Mouse (Mus musculus): ENCODE measurements at regions not wholly inside any gene's neighbourhood (a gene's known extent, or its start where the extent isn't known, plus 50 kb on each side); places are given as distances from the start of the nearest gene placed in this dataset.

DNA sequence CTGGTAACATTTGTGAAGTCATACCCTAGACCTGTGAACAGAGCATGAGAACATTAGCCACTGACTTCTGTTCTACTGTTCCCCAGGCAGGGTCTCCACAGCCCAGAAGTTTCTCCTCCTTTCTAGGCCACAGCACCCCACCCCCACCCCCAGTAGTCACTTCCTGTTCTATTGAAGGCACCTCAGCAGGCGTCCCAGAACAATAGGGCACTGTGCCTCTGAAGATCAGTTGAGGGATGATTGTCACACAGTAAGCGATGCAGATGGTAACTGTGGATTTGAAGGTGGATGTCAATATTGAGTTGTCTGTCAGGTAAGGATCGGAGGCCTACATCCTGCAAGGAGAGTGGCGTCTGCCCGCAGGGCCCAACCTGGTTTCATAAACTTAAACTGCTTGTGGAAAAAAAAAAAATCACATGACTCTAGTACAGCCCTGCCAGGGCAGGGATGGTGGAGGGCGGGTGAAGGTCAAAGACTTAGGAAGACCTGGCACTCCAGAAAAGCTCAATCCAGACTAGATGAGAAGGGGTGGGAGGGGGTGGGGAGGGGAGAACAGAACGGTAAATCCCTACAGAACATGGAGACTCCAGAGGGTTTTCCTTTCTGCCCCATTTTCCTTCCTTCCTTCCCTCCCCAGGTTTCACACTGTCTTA is 103.1 kb upstream of the Rybp start:
- DNase-seq (ENCODE audit: low spot score) = no peak

DNA sequence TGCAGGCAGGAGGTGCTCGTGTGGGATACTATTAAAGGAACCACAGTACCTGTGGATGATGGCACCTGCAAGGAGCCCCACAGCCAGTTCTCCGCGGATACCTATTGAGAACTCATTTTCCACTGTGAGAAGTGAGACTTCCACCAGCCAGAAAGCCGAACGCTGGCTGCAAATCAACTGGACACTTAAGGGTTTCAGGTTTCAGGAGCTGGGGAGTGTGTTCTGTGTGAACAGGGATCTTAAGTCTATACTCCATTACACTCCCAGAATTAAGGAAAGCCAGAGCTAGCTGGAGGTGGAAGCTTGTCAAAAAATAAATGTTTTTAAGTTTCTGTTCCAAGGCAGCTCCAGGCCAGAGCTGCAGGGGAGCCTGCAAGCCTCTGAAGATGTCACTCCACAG is 99.8 kb upstream of the Rybp start:
- no peak for DNase-seq (ENCODE audit: low spot score)

DNA sequence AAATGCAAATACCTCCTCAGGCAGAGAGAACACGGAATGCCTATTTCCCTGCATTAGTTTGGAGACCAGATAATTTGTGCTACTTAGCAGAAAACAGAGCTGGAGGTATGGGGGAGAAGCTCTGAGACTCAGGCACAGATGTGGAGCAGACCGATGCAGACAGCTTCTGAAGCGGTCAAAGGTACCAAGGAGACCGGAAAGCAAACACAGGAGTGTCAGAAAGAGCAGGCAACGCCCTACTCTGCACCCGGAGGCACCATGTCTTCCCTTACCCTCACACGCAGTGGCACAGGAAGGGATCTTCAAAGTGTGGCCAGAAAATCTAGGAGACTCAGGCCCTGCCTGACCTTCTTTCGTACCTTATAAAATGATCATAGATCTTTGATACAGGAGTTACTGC is 98.4 kb upstream of the Rybp start:
- no peak for DNase-seq (ENCODE audit: low spot score)

DNA sequence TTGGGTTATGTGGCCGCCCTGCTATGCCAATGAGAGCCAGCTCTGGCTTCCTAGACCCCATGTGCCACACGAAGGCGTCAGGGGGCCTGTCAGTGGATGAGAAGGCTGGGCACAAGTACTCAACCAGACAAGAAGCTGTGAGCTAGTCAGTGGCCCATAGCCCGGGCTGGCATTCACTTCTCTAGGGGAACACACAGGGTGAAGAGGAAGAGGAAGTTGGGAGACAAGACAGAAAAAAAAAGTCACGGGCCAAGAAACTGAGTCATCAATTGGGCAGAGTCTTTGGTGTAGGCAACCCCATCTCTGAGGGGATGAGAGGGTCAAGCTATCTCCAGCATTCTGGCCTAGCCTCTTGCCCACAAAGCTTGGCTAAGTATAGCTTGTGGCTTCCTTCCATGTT is 93.8 kb upstream of the Rybp start:
- no peak for DNase-seq (ENCODE audit: low spot score)

DNA sequence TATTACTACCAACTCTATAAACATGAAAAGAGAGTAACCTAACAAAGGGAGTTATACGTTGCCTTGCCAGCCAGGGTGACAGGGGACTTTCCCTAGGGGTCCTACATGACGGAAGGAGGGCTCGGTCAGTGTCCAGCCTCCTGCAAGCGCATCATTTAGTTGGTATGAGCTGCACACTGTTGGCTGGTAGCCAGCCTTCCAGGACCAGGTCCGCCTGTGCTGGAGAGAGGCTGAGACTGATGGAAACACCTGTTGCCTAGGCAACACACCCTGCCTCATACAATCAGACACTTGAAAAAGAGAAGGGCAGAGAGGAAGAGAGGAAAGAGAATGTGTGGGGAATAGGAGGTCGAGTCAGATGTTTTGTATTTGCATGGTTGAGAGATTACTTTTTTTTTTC is 93.3 kb upstream of the Rybp start:
- no peak for DNase-seq (ENCODE audit: low spot score)

DNA sequence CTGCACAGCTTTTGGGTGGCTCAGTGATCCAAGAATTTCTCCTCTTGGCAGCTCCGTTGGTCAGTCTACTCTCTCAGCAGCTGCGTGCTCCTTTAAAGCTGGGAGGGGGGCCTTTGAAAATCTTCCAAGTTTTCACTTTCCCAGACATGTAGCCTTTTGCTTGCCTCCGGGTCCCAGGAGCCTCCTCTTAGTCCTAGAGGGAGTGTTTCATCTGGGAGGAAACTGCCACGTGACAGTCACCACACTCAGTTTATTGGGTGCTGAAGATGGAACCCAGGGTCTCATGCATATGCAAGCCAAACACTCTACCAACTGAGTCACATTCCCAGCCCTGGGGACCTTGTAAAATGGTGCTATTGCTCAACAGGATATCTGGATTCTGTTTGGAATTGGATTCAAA is 92.5 kb upstream of the Rybp start:
- DNase-seq (ENCODE audit: low spot score) = no peak

DNA sequence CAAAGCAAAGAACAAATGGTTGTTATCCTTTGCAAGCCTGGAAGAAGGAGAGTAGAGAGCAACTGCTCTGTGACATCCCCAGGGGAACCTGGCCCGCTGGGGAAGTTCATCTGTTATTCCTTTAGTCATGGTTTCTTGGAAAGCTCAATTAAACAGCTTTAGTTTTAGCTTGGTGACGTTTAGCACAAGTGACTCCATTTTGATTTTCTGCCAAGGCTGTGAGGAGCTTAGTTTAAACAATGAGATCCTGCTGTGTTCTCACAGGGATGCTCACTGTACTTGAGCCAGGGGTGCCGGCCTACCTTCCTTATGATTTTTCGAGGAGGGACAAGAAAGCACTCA is 91.2 kb upstream of the Rybp start:
- no peak for DNase-seq (ENCODE audit: low spot score)

DNA sequence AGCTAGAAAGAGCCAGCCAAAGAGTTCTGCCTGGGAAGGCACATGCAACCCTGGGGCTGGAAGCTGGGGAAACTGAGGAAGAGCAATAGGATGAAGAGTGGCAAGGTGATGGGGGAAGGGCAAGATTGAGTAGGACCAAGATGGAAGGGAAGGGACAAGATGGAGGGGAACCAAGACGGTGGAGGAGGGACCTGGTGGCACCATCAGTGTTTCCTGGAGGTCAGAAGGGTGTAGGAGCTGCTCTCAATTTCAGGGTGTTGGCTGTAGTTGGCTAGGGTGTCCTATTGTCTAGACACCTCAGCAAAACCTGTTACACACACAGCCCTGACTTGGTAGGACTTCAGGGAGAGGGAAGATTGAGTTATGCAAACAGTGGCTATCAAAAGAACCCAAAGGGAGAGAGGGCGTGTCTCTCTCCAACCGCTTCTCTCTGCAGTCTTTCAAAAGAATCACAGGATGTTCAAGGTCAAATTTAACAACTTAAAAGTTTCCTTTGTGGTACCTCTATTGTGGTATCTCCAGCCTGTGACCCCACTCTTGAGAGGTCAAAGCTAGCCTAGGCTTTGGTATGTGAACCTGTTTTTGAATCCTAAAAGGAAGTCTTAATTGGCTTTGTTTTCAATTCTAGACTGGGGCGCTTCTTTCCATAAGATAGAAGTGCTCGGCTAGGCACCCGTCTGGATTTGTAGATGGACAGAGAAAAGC is 90.7 kb upstream of the Rybp start:
- no peak for DNase-seq (ENCODE audit: low spot score)

DNA sequence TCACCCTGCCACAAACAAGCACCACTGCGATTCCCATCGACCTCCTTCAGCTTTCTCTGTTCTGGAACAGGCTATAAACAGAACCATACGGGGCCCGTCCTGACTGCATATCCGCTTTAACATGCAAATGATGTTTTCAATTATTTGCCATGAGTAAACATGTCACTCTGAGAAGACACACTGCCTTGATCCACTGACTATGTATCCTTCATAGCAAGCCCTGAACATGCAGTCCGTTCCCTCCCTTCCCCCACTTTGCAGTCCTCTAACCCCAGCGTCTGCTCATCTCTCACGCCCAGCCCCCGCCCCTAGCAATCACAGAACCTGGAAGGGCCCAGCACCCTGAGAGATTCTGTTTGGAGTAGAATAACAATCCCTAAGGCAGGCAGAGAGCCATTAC is 89.4 kb upstream of the Rybp start:
- DNase-seq (ENCODE audit: low spot score) = no peak

DNA sequence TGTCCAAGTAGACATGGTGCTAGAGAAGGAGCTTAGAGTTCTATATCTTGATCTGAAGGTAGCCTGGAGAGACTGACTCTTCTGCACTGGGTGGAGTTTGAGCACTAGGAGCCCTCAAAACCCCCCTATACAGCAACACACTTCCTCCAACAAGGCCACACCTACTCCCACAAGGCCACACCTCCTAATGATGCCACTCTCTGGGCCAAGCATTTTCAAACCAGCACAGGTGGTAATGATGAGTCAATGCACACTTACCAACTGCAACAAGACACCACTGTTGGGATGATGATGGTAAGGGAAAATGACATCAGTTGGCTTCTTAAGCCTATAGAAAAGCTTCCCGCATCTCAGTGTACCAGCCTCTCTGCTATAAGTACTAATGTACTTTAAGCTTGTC is 83.5 kb upstream of the Rybp start:
- no peak for DNase-seq (ENCODE audit: low spot score)

DNA sequence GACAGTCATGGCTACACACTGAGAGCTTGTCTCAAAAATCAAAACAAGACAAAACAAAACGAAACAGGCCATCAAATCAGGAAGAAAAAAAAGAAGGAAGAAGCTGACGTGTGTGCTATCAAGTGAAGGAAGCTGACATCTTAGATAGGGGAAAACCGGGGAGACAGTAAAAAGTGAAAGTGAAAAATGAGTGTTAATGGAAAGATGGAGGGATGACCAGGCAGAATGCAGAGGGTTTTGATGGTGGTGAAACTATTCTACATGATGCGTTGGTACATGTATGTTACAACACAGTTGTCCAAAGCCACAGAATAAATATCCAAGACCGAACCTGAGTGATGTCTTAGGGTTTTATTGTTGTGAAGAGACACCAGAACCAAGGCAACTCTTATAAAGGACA is 83.1 kb upstream of the Rybp start:
- no peak for DNase-seq (ENCODE audit: low spot score)

DNA sequence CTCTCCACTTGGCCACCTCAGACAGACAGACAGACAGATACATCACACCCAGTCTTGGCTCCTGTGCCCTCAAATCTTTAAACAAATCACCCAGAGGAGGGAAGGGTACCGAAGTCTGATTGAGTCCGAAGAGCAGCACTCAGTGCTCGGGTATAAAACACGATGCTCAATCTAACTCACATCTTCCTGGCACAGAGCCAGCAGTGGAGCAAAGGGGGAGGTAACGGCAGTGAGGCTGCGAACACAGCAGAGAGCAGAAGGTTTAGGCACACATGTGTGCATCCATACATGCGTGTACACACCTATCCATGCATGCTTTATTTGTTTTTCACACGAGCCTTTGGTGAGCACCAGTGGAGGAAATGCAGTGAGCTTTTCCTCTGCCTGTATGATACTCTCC is 78.9 kb upstream of the Rybp start:
- DNase-seq (ENCODE audit: low spot score) = no peak

DNA sequence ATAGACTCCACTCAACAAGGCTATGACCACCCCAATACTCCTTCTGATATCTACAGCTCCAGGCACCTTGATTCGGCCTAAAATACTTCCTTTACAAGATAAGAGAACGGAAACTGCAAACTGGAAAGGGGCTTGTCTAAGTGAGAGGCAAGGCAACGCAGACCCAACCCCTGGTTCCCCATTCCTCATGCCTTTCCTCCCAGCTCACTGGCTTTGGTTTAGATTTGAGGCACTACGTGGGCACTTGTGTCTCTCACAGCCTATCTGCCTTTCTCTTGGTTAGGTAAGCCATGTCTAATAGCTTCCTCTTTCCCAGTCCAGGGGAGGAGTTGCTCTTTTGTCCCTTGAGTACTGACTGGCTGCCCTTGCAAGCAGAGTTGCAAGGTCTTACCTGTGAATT is 78.5 kb upstream of the Rybp start:
- no peak for DNase-seq (ENCODE audit: low spot score)

DNA sequence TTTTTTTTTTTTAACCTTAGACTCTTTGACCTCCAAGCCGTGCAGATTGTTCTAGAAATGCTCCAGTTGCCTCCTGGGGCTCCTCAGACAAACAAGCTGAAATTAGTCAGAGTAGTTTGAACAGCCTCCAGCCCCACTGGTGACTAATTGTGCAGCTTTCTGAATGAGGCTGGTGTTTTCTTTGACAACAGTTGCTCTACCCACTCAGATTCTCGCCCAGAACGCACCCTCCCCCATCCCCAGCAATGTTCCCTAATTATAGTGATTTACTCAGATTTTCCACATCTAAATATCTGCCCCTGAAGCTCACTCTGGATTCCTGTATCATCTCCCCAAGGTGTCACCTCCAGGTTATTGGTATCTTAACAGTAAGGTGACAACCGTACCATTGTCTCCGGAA is 76.4 kb upstream of the Rybp start:
- no peak for DNase-seq (ENCODE audit: low spot score)

DNA sequence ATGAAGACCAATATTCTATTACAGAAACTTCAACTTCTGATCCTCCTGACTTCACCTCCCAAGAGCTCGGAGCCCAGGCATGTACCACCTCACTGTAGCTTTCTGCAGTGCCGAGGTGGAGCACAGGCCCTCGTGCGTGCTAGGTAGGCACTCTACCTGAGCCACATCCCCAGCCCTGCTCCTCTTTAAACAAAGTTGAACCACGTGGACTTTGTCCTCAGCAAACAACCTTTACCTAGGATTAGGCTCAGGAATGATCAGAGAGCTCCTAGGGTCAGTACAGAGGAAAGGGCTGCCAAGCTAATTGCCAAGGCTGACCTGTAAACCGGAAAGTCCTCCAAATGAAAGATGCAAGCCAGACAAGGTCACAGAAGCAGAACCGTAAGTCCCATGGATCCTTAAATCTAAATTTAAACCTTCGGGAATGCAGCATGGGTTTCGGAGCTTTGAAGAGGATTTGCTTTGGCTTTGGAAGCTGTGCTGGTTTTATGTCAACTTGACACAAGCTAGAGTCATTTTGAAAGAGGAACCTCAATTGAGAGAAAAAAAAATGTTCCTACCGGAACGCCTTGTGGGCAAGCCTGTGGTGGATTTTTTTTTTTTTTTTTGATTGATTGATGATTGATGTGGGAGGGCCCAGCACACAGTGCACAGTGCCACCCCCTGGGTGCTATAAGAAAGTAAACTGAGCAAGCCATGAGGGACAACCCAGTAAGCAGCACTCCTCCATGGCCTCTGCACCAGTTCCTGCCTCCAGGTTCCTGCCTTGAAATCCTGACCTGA is 69.5 kb upstream of the Rybp start:
- no peak for DNase-seq (ENCODE audit: low spot score)

DNA sequence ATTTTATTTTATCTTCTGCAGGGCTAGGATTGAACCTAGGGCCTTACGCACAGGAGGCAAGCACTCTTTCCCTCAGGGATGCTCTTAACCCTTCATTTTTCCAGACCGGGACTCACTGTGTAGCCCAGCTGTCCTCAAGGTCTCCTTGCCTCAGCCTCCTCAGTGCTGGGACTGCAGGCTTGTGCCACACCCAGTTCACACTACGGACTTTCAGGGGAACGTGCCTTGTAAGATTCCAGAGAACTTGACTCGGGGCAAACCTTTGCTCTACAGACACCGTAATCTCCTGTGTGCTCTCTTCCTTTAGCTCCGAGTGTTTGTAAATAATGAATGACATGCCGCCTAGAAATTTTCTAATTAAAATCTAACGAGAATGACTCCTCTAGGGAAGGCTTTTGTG is 68.6 kb upstream of the Rybp start:
- no peak for DNase-seq (ENCODE audit: low spot score)

DNA sequence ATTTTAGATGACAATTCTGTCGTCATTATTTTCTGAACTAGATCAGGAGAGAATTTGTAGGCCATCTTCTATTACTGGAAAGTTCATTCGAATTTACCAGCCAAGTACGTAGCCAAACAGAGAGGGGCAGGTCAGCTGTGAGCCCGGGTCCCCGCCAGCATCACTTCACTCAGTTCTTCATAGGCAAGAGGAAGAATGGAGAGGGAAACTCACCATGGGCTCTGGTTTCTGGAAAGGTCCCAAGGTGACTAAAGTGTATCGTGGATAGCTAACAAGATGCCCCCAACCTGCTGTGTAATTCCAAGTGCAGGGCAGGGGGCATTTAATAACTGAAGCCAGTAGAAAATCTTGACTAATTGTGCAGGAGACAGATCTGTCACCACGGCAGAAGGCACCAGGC is 60.2 kb upstream of the Rybp start:
- no peak for DNase-seq (ENCODE audit: low spot score)

DNA sequence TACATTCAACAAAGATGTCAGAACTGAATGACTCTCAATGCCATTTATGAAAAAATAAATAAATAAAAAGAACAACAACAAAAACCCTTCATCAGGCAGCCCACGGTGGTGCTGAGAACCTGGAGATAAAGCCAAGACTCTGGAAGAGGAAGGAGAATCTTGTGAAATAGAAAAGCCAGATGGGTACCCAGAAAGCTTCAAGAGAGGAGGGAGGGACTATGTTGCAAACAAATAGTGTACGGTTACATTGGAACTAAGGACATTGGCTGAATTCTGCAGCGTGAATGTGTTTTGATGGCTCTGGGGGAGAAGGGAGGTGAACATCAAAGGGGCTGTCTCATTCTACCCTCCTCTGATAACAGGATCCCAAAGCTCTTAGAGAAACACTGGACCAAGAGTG is 57.8 kb upstream of the Rybp start:
- no peak for DNase-seq (ENCODE audit: low spot score)

DNA sequence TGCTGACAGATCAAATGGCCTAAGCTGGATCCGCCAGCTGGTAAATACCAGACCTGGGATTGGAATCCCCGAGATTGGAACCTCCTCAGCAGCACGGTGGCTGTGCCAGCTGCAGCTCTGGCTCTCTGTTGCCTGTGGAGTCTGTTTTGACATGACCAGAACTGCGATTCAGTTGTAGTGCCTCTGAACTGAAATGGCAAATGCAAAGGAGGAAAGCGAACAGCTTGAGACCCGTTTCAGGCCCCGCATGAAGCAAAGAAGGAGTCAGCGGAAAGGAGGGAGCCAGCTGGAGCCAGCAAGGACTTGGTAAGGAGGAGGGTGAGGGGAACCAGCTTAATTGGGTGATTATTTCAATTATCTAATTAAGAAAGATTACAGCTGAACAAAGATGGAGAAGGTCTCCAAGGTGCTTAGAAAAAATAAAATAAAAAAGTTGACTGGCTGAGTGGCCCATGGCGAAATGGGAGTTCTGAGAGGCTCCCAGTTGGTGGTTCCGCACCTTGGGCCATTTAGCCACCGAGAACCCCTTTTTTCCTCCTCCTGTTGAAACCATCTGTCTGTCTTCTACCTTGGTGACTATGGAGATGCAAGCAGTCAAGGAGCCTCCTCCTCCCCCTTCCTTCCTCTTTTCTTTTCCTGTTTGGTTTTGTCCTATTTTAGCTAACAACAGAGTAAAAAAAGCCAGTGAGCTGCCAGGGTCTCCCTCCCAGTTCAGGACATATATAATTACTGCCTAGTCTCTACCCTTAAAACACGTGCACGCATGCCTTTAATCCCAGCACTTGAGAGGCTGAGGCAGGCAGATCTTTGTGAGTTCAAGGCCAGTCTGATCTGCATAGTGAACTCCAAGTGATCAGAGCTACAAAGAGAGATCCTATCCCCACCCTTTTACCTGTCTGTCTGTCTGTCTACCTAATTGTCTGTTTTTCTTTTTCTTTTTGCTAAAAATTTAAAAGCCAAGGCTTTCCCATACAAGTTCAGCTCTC is 54.3 kb upstream of the Rybp start:
- no peak for DNase-seq (ENCODE audit: low spot score)

DNA sequence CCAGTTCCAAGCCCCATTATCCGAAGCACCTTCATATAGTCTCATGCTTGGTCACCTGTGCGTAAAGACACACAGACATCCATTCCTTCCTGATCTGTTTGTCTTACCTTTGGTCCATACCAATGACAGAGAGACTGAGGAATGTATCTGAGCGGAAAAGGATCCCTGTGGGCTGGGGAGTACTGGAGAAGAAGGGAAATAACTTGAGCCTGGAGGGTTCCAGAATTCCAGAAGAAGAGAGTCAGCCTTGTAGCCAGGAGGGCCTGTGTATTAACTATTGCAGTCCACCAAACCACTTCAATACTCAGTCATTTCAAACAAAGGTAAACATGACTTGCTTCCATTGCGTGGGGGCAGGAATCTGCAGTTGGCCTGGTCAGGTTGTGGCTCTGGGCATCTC is 51.0 kb upstream of the Rybp start:
- no peak for DNase-seq (ENCODE audit: low spot score)

Data from ovary, adult 18-20 months (tissue).